In genomic region chr3:62527160-62527559, GRCm38 (mm10) we compare ENCODE assay signal across 10 mouse cellular contexts. TPM values are rescaled to one million over a fixed set of nuclear protein-coding genes. Genes with fewer than 3 reads are reported as not detected.
A peak's percentile ranks its signal among the peaks of the same experiment; 100 is the strongest.
DNase-seq lines count a peak whose midpoint lies in the region; ATAC-seq and TF ChIP-seq lines count a peak whose summit lies in the region.
"Had no signal": no experiment of that assay in that cellular context is flagged by ENCODE, and none has a peak within 500 bp of the region (broad histone marks: within the 10 kb centered on the region; RNA-seq: fewer than 3 reads in every experiment).

No protein-coding gene starts in this region.

- H3K27me3 ChIP-seq in limb, embryonic 14.5 days (ENCODE audit: control insufficient read depth, insufficient read depth, low read length), result no peaks in the 10 kb centered on the region
- H3K27me3 ChIP-seq in limb, embryonic 10.5 days (ENCODE audit: low read depth, poor library complexity, severe bottlenecking), result no peaks in the 10 kb centered on the region
- H3K27me3 ChIP-seq in forebrain, embryonic 15.5 days, result no peaks in the 10 kb centered on the region
- H3K27me3 ChIP-seq: heart, embryonic 12.5 days; neural tube, embryonic 13.5 days had no signal

- no peak overlapping the region for H3K4me3 ChIP-seq in limb, embryonic 14.5 days (replicated peaks; ENCODE audit: low read length)
- H3K4me3 ChIP-seq in limb, embryonic 10.5 days, result no peak overlapping the region
- H3K4me3 ChIP-seq in forebrain, embryonic 15.5 days, result no peak overlapping the region
- H3K4me3 ChIP-seq: heart, embryonic 12.5 days; neural tube, embryonic 13.5 days had no signal

- no peaks in the 10 kb centered on the region for H3K9me3 ChIP-seq in limb, embryonic 14.5 days (ENCODE audit: control insufficient read depth, low read length)
- no peaks in the 10 kb centered on the region for H3K9me3 ChIP-seq in limb, embryonic 10.5 days (replicated peaks)
- H3K9me3 ChIP-seq in forebrain, embryonic 15.5 days, result no peaks in the 10 kb centered on the region
- H3K9me3 ChIP-seq: heart, embryonic 12.5 days; neural tube, embryonic 13.5 days had no signal

- H3K4me1 ChIP-seq in limb, embryonic 14.5 days (ENCODE audit: control insufficient read depth, insufficient read depth, low read length), result no peaks in the 10 kb centered on the region
- no peaks in the 10 kb centered on the region for H3K4me1 ChIP-seq in limb, embryonic 10.5 days
- no peaks in the 10 kb centered on the region for H3K4me1 ChIP-seq in forebrain, embryonic 15.5 days
- H3K4me1 ChIP-seq: heart, embryonic 12.5 days; neural tube, embryonic 13.5 days had no signal

- TF ChIP-seq POLR2A in limb, embryonic 14.5 days (IDR thresholded peaks at IDR 0.05; ENCODE audit: borderline replicate concordance, extremely low read depth, insufficient read depth, insufficient read length), result no peak

- H3K27ac ChIP-seq in limb, embryonic 14.5 days (replicated peaks; ENCODE audit: low read depth, low read length), result no peak overlapping the region
- no peak overlapping the region for H3K27ac ChIP-seq in limb, embryonic 10.5 days
- no peak overlapping the region for H3K27ac ChIP-seq in forebrain, embryonic 15.5 days (replicated peaks)
- H3K27ac ChIP-seq: neural tube, embryonic 13.5 days had no signal

- 41% methylated on average over 4 of the region's 4 CpGs for whole genome bisulfite sequencing in limb, embryonic 14.5 days
- WGBS in limb, embryonic 10.5 days, result 53% methylated on average over 4 of the region's 4 CpGs
- 37% methylated on average over 4 of the region's 4 CpGs for WGBS in forebrain, embryonic 15.5 days

- H3K4me2 ChIP-seq in limb, embryonic 14.5 days (replicated peaks; ENCODE audit: low read depth, low read length, severe bottlenecking), result no peak overlapping the region
- 0 out of 2 replicates have a peak overlapping the region, but pooled peaks have one; percentile 1 for H3K4me2 ChIP-seq in forebrain, embryonic 15.5 days (replicated peaks)
- H3K4me2 ChIP-seq: heart, embryonic 12.5 days; neural tube, embryonic 13.5 days had no signal

- no peaks in the 10 kb centered on the region for H3K36me3 ChIP-seq in limb, embryonic 14.5 days (ENCODE audit: control insufficient read depth, insufficient read depth, low read length)
- H3K36me3 ChIP-seq in limb, embryonic 10.5 days, result no peaks in the 10 kb centered on the region
- no peaks in the 10 kb centered on the region for H3K36me3 ChIP-seq in forebrain, embryonic 15.5 days
- H3K36me3 ChIP-seq: heart, embryonic 12.5 days; neural tube, embryonic 13.5 days had no signal

- peak; percentile 0 for DNase-seq in adrenal gland, postnatal 25 days
- DNase-seq in adrenal gland, postnatal 4 days (ENCODE audit: low spot score in 2 of 2), result no peak
- peak; percentile 55 for DNase-seq in limb, embryonic 14.5 days (ENCODE audit: low spot score)
- DNase-seq in limb, embryonic 10.5 days (ENCODE audit: low spot score), result no peak
- peak; percentile 44 for DNase-seq in retina, postnatal 1 day
- no peak for DNase-seq in cerebellum, adult 11 months
- DNase-seq in heart, adult 8-10 months (ENCODE audit: low spot score), result no peak

- ATAC-seq in limb, embryonic 14.5 days (ENCODE audit: low FRiP score, low read depth), result no peak
- ATAC-seq in forebrain, embryonic 15.5 days (replicated peaks), result peak; percentile 71

- no peak overlapping the region for H3K9ac ChIP-seq in limb, embryonic 14.5 days (ENCODE audit: low read depth, low read length, severe bottlenecking)
- no peak overlapping the region for H3K9ac ChIP-seq in forebrain, embryonic 15.5 days (replicated peaks)
- H3K9ac ChIP-seq: heart, embryonic 12.5 days; neural tube, embryonic 13.5 days had no signal

RNA-seq across cellular contexts. Expression of gene Dhx36, which starts 20.4 kb away (rescaled TPM):
- 36.9 and 39.6 TPM in 2 replicates for total RNA-seq in adrenal gland, postnatal 25 days (2021)
- 10 to 100 TPM; 44.5 to 45.6 TPM for total RNA-seq in adrenal gland, postnatal 4 days (2021)
- polyA plus RNA-seq in limb, embryonic 14.5 days (2012; rRNA removed), result 30.5 and 36.5 TPM in 2 replicates
- polyA plus RNA-seq in limb, embryonic 14.5 days (2014; fragmentation: Nextera tagmentation; extraction: Ambion mirVana), result 35.7 and 40.1 TPM in 2 replicates
- polyA plus RNA-seq in limb, embryonic 10.5 days (2016; fragmentation: Nextera tagmentation; extraction: Ambion mirVana), result 30.7 and 37.3 TPM in 2 replicates
- 44.8 and 48.1 TPM in 2 replicates for polyA plus RNA-seq in forebrain, embryonic 15.5 days (2015; fragmentation: Nextera tagmentation; extraction: Ambion mirVana)
- 10 to 100 TPM; 13.8 to 18.9 (median 16.7) TPM for total RNA-seq in heart, adult 8-10 months (2022)

Comparison
In these comparisons a context has a peak if more than half of its experiments do, and no peak if none do; other contexts are left out.
1. DNase-seq: peak in adrenal gland, postnatal 25 days (single experiment), limb, embryonic 14.5 days (single experiment) and retina, postnatal 1 day (single experiment); none in adrenal gland, postnatal 4 days (0 of 2), limb, embryonic 10.5 days (single experiment), cerebellum, adult 11 months (single experiment) and heart, adult 8-10 months (single experiment).